Mouse (Mus musculus): ENCODE data around the gene Tmem150b. TPM values are rescaled to one million over a fixed set of nuclear protein-coding genes. Genes with fewer than 3 reads are reported as not detected.

The Tmem150b gene
- total and polyA plus RNA-seq, 3 experiments: 0.17 TPM; not detected in 2

GRCm38 (mm10) chr7:4741672-4742481 is 16.8 kb upstream of the Tmem150b start:
- H3K27me3 ChIP-seq (replicated peaks): no peaks in the 10 kb centered on the region
- H3K4me3 ChIP-seq (replicated peaks in 1 of 3; ENCODE audit: low read depth in 2 of 3, low read length in 2 of 3, poor library complexity in 1 of 3): peak overlapping the region in 2 of 3 experiments; percentile 87 to 98
- H3K36me3 ChIP-seq (replicated peaks in 1 of 2; ENCODE audit: control insufficient read depth in 1 of 2, insufficient read depth in 1 of 2, low read length in 1 of 2): peaks cover 31 to 52% of the 10 kb centered on the region in 2 experiments
- peak overlapping the region; percentile 85; the same call in 1 of the 2 replicates for H3K9ac ChIP-seq (ENCODE audit: insufficient read depth, low read depth)
- H3K79me2 ChIP-seq (replicated peaks; ENCODE audit: control insufficient read depth, extremely low read depth, insufficient read depth, poor library complexity, severe bottlenecking): no peaks in the 10 kb centered on the region
- in situ Hi-C loops (cut with MboI; ENCODE audit: low pct_ligation_motif_present, low pct_unique_long_range_greater_than_20kb, low sequenced_read_pairs) (no loop called here), dilution Hi-C loops (cut with MboI; ENCODE audit: extremely low pct_ligation_motif_present, extremely low pct_unique_long_range_greater_than_20kb, low sequenced_read_pairs) (no loop called here)
- no peaks in the 10 kb centered on the region for H3K9me3 ChIP-seq (replicated peaks; ENCODE audit: low read length)
- peaks cover 5 to 24% of the 10 kb centered on the region in 2 experiments; a peak in 3 of 4 replicates for H3K4me1 ChIP-seq (ENCODE audit: control insufficient read depth in 1 of 2, insufficient read depth in 2 of 2)
- H3K27ac ChIP-seq (ENCODE audit: insufficient read depth, low read depth): no peak overlapping the region
- H3K4me2 ChIP-seq (ENCODE audit: insufficient read depth, low read depth, poor library complexity, severe bottlenecking): no peak overlapping the region; the same call in 1 of the 2 replicates
- TF ChIP-seq MXI1 (IDR thresholded peaks at IDR 0.05; ENCODE audit: low read depth, low read length) (no peak), RAD21 (IDR thresholded peaks at IDR 0.05; ENCODE audit: low read depth, low read length) (no peak), CHD2 (IDR thresholded peaks at IDR 0.05; ENCODE audit: low read length) (no peak)
- no peak for DNase-seq (ENCODE audit: extremely low read depth)

- Histone ChIP-seq H3K27me3 (replicated peaks) (no peaks in the 10 kb centered on the region), H3K4me1 (ENCODE audit: control insufficient read depth in 1 of 2, insufficient read depth in 2 of 2) (peaks cover 5 to 24% of the 10 kb centered on the region in 2 experiments; a peak in 3 of 4 replicates), H3K36me3 (replicated peaks in 1 of 2; ENCODE audit: control insufficient read depth in 1 of 2, insufficient read depth in 1 of 2, low read length in 1 of 2) (peaks cover 25 to 44% of the 10 kb centered on the region in 2 experiments), H3K79me2 (replicated peaks; ENCODE audit: control insufficient read depth, extremely low read depth, insufficient read depth, poor library complexity, severe bottlenecking) (no peaks in the 10 kb centered on the region), H3K4me3 (replicated peaks in 1 of 3; ENCODE audit: low read depth in 2 of 3, low read length in 2 of 3, poor library complexity in 1 of 3) (peak overlapping the region; percentile 87 to 98 (median 88)), H3K4me2 (ENCODE audit: insufficient read depth, low read depth, poor library complexity, severe bottlenecking) (peak overlapping the region; percentile 94), H3K27ac (ENCODE audit: insufficient read depth, low read depth) (no peak overlapping the region), H3K9ac (ENCODE audit: insufficient read depth, low read depth) (peak overlapping the region; percentile 85), H3K9me3 (replicated peaks; ENCODE audit: low read length) (no peaks in the 10 kb centered on the region)
- dilution Hi-C loops (cut with MboI; ENCODE audit: extremely low pct_ligation_motif_present, extremely low pct_unique_long_range_greater_than_20kb, low sequenced_read_pairs) (no loop called here), in situ Hi-C loops (cut with MboI; ENCODE audit: low pct_ligation_motif_present, low pct_unique_long_range_greater_than_20kb, low sequenced_read_pairs) (no loop called here)
- TF ChIP-seq ZMIZ1 (IDR thresholded peaks at IDR 0.05; ENCODE audit: low read depth, low read length): peak; percentile 75
- peak; percentile 50; the same call in 1 of the 2 replicates for TF ChIP-seq SIN3A (IDR thresholded peaks at IDR 0.05; ENCODE audit: low read length)
- 0 out of 2 replicates have a peak, but pooled peaks have one; percentile 31 for TF ChIP-seq POLR2AphosphoS2 (IDR thresholded peaks at IDR 0.05; ENCODE audit: low read depth, low read length)
- TF ChIP-seq ZC3H11A (IDR thresholded peaks at IDR 0.05; ENCODE audit: low read depth, low read length): no peak
- 0 out of 2 replicates have a peak, but pooled peaks have one; percentile 32 for TF ChIP-seq MXI1 (IDR thresholded peaks at IDR 0.05; ENCODE audit: low read depth, low read length)
- no peak for TF ChIP-seq GABPA (IDR thresholded peaks at IDR 0.05; ENCODE audit: insufficient replicate concordance, low read depth, low read length)
- no peak for TF ChIP-seq E2F4 (IDR thresholded peaks at IDR 0.05; ENCODE audit: insufficient replicate concordance, low read depth, low read length)
- TF ChIP-seq CHD1 (IDR thresholded peaks at IDR 0.05; ENCODE audit: low read depth, low read length): no peak; the same call in 1 of the 2 replicates
- TF ChIP-seq JUN (IDR thresholded peaks at IDR 0.05; ENCODE audit: insufficient read depth, low read depth, low read length): no peak
- no peak for TF ChIP-seq PAX5 (IDR thresholded peaks at IDR 0.05; ENCODE audit: low read length)
- TF ChIP-seq HCFC1 (IDR thresholded peaks at IDR 0.05; ENCODE audit: low read depth, low read length): no peak
- TF ChIP-seq TCF12 (IDR thresholded peaks at IDR 0.05; ENCODE audit: low read depth, low read length): no peak
- TF ChIP-seq USF1 (IDR thresholded peaks at IDR 0.05; ENCODE audit: low read depth, low read length): no peak
- no peak for TF ChIP-seq CHD2 (IDR thresholded peaks at IDR 0.05; ENCODE audit: low read length)
- peak; percentile 58 for TF ChIP-seq NELFE (IDR thresholded peaks at IDR 0.05; ENCODE audit: low read depth, low read length)
- no peak for TF ChIP-seq ETS1 (conservative IDR thresholded peaks at IDR 0.05; ENCODE audit: low read depth, low read length)
- peak; percentile 41; the same call in 1 of the 2 replicates for TF ChIP-seq MAZ (IDR thresholded peaks at IDR 0.05; ENCODE audit: low read depth, low read length)
- no peak for TF ChIP-seq KAT2A (IDR thresholded peaks at IDR 0.05; ENCODE audit: insufficient replicate concordance, low read length)
- TF ChIP-seq USF2 (conservative IDR thresholded peaks at IDR 0.05; ENCODE audit: low read depth, low read length): no peak
- TF ChIP-seq CTCF (conservative IDR thresholded peaks at IDR 0.05 in 1 of 2, IDR thresholded peaks at IDR 0.05 in 1 of 2; ENCODE audit: low read depth in 2 of 2, low read length in 2 of 2): no peak
- no peak for TF ChIP-seq RCOR1 (conservative IDR thresholded peaks at IDR 0.05; ENCODE audit: low read depth, low read length)
- no peak for TF ChIP-seq UBTF (IDR thresholded peaks at IDR 0.05; ENCODE audit: low read depth, low read length)
- TF ChIP-seq NRF1 (IDR thresholded peaks at IDR 0.05; ENCODE audit: low read depth, low read length): 0 out of 2 replicates have a peak, but pooled peaks have one; percentile 22
- no peak for TF ChIP-seq EP300 (IDR thresholded peaks at IDR 0.05; ENCODE audit: low read length)
- TF ChIP-seq POLR2A (IDR thresholded peaks at IDR 0.05; ENCODE audit: low read depth, low read length): peak; percentile 55
- no peak for TF ChIP-seq ZKSCAN1 (IDR thresholded peaks at IDR 0.05; ENCODE audit: borderline replicate concordance, low read depth, low read length)
- TF ChIP-seq SMC3 (IDR thresholded peaks at IDR 0.05; ENCODE audit: low read depth, low read length): no peak
- TF ChIP-seq IRF4 (IDR thresholded peaks at IDR 0.05; ENCODE audit: low read depth, low read length): peak; percentile 29; the same call in 1 of the 2 replicates
- TF ChIP-seq ZNF384 (IDR thresholded peaks at IDR 0.05; ENCODE audit: low read depth, low read length): no peak
- TF ChIP-seq BHLHE40 (IDR thresholded peaks at IDR 0.05; ENCODE audit: low read depth, low read length): no peak
- peak; percentile 68 for DNase-seq (ENCODE audit: extremely low read depth)
Observed at GRCm38 (mm10) chr7:4741151-4741550, 16.1 kb upstream of the Tmem150b start.
